Mouse (Mus musculus): ENCODE data around the gene Rab44. TPM values are rescaled to one million over a fixed set of nuclear protein-coding genes. Genes with fewer than 3 reads are reported as not detected.

Rab44 gene
- polyA plus RNA-seq, 1 experiment = 514 TPM

DNA sequence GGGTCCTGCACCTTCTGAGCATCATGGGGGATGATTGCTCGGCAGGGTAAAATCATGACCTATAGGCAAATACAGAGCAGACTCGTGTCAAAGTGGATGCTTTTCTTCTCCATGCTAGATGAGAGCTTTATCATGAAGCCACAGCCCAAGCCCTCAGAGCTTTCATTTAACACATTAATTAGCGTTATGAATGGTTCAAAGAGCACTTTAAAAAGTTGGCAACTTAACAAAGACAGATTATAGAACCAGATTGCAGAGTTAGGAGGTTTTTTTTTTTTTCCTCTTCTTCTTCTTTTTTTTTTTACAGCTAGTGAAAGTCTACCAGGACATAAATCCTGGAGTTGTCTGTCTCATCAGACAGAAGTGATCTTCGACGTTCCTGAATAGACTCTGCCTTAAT, 15.4 kb downstream of the Rab44 start:
- TF ChIP-seq POLR2A (IDR thresholded peaks at IDR 0.05; ENCODE audit: borderline replicate concordance, control insufficient read depth, low read depth, low read length) = no peak
- TF ChIP-seq CTCF (IDR thresholded peaks at IDR 0.05; ENCODE audit: control insufficient read depth, insufficient read depth, low read length) = no peak
- H3K4me3 ChIP-seq (replicated peaks; ENCODE audit: control insufficient read depth, low read depth, low read length) = no peak overlapping the region
- no peak overlapping the region for H3K27ac ChIP-seq (ENCODE audit: control insufficient read depth, insufficient read depth, low read depth, low read length, poor library complexity)
- WGBS = 59% methylated on average over 5 of the region's 5 CpGs
- H3K4me1 ChIP-seq (ENCODE audit: control insufficient read depth, insufficient read depth, low read length) = peaks cover 2% of the 10 kb centered on the region; the same call in 1 of the 2 replicates

DNA sequence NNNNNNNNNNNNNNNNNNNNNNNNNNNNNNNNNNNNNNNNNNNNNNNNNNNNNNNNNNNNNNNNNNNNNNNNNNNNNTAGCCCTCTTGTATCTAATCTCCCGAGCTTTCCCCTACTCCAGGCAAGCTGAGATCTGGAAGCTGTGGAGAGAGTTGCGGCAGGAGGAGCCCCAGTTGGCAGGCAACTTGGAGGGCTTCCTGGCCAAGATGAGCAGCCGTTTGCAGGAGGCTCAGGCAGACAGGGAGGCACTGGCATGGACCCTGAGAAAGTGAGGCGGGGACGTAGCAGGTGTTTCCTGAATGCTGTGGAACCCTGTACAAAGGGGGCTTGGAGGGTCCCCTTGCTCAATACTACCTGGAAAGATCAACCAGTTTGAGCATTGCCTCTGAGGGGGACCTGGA, 21.1 kb downstream of the Rab44 start:
- no peak for TF ChIP-seq CTCF (IDR thresholded peaks at IDR 0.05; ENCODE audit: control insufficient read depth, insufficient read depth, low read length)
- TF ChIP-seq POLR2A (IDR thresholded peaks at IDR 0.05; ENCODE audit: borderline replicate concordance, control insufficient read depth, low read depth, low read length) = no peak
- no peak overlapping the region for H3K27ac ChIP-seq (ENCODE audit: control insufficient read depth, insufficient read depth, low read depth, low read length, poor library complexity)
- 42% methylated on average over 5 of the region's 5 CpGs for WGBS
- no peak overlapping the region for H3K4me3 ChIP-seq (replicated peaks; ENCODE audit: control insufficient read depth, low read depth, low read length)
- H3K4me1 ChIP-seq (ENCODE audit: control insufficient read depth, insufficient read depth, low read length) = peaks cover 2% of the 10 kb centered on the region

DNA sequence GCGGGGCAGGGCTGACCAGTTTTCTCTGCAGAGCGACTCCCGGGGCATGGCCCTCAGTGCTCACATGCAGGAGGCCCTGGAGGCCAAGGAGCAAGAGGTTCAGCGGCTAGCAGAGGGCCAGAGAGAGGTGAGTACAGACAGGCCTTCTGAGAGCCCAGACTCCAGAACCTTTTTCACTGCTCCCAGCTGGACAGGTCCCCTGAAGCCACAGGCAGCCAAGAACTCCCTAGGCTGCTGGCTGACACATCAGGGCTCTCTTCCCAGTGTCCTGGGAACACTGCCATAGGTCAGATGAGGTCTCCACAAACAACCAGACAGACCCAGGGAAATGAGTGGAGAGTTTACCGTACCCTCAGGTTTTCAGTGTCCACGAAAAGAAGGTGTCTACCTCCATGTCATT, 22.3 kb downstream of the Rab44 start:
- H3K4me1 ChIP-seq (ENCODE audit: control insufficient read depth, insufficient read depth, low read length) = peaks cover 2% of the 10 kb centered on the region
- no peak overlapping the region for H3K4me3 ChIP-seq (replicated peaks; ENCODE audit: control insufficient read depth, low read depth, low read length)
- no peak overlapping the region for H3K27ac ChIP-seq (ENCODE audit: control insufficient read depth, insufficient read depth, low read depth, low read length, poor library complexity)
- 83% methylated on average over 6 of the region's 6 CpGs for WGBS
- TF ChIP-seq POLR2A (IDR thresholded peaks at IDR 0.05; ENCODE audit: borderline replicate concordance, control insufficient read depth, low read depth, low read length) = no peak
- TF ChIP-seq CTCF (IDR thresholded peaks at IDR 0.05; ENCODE audit: control insufficient read depth, insufficient read depth, low read length) = no peak

DNA sequence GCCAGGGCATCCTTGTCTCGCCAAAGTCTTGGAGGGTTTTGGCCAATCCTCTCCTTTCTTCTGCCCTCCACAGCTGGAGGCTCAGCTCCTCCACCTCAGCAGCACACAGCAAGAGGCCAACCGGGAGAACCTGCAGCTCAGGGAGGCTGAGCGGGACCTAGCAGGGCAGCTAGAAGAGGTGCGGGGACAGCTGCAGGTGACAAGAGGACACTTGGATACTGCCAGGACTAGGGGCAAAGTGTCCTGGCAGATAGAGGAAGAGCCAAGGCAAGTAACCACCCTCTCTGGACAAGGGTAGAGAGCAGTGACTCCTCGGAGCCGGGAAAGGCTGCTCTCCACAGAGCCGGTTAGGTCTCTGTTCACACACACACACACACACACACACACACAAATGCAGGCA, 24.0 kb downstream of the Rab44 start:
- peaks cover 3% of the 10 kb centered on the region for H3K4me1 ChIP-seq (ENCODE audit: control insufficient read depth, insufficient read depth, low read length)
- no peak for TF ChIP-seq POLR2A (IDR thresholded peaks at IDR 0.05; ENCODE audit: borderline replicate concordance, control insufficient read depth, low read depth, low read length)
- no peak for TF ChIP-seq CTCF (IDR thresholded peaks at IDR 0.05; ENCODE audit: control insufficient read depth, insufficient read depth, low read length)
- H3K27ac ChIP-seq (ENCODE audit: control insufficient read depth, insufficient read depth, low read depth, low read length, poor library complexity) = no peak overlapping the region
- H3K4me3 ChIP-seq (replicated peaks; ENCODE audit: control insufficient read depth, low read depth, low read length) = no peak overlapping the region
- 84% methylated on average over 7 of the region's 7 CpGs for WGBS

DNA sequence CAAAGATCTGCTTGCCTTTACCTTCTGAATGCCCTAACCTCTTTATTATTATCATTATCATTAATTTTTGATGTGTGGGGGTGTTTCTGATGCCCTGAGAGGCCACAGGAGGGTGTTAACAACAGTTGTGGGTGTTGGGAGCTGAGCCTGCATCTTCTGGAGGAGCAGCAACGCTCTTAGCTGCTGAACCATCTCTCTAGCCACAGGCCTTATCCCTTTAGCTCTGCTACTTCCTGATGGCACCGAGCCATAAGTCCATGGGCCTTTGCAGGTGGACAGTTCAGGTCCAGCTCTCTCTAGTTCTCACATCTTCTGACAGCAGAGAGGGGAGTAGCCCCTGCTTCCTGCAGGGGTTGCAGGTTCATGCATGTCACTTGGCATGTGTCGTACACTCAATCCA, 27.6 kb downstream of the Rab44 start:
- Histone ChIP-seq H3K4me1 (ENCODE audit: control insufficient read depth, insufficient read depth, low read length) (peaks cover 5% of the 10 kb centered on the region), H3K27ac (ENCODE audit: control insufficient read depth, insufficient read depth, low read depth, low read length, poor library complexity) (no peak overlapping the region), H3K4me3 (replicated peaks; ENCODE audit: control insufficient read depth, low read depth, low read length) (no peak overlapping the region)
- TF ChIP-seq CTCF (IDR thresholded peaks at IDR 0.05; ENCODE audit: control insufficient read depth, insufficient read depth, low read length) = no peak
- 46% methylated on average over 3 of the region's 3 CpGs for WGBS

DNA sequence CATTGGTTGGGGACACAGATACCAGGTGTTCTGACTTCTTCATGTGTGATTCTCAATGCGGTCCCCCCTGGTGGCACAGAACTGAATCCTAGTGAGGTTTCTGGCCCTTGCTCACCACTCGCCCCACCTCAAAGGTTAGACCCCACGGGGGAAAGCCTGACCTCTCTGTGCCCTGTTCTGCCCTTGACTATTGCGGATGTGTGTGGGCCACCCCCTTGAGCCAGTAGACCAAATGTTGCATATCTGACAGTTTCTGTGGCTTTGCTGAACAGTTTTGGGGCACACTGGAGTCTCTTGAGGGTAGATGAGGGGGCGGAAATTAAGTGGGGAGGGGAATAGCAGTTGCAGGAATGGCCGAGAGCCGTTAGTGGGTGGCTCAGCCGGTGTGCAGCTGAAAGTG, 29.3 kb downstream of the Rab44 start:
- peaks cover 5% of the 10 kb centered on the region for H3K4me1 ChIP-seq (ENCODE audit: control insufficient read depth, insufficient read depth, low read length)

DNA sequence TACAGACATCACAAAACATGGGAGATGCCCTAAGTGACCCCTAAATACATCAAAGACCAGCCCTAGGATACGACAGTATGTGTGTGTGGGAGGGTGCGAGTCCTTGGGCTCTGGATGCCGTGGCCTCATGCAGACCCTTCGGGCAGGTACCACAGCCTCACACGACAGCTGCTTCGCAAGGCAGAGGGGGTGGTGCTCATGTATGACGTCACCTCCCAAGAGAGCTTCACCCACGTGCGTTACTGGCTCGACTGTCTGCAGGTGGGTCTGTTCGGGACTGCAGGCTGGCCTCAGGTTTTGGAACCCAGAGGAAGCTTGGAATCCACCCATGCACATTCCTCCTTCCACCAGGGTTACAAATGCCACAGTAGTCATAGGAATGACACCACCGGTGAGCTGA, 31.2 kb downstream of the Rab44 start:
- Histone ChIP-seq H3K4me3 (replicated peaks; ENCODE audit: control insufficient read depth, low read depth, low read length) (no peak overlapping the region), H3K4me1 (ENCODE audit: control insufficient read depth, insufficient read depth, low read length) (peaks cover 5% of the 10 kb centered on the region), H3K27ac (ENCODE audit: control insufficient read depth, insufficient read depth, low read depth, low read length, poor library complexity) (no peak overlapping the region)
- 59% methylated on average over 12 of the region's 12 CpGs for WGBS
- no peak for TF ChIP-seq CTCF (IDR thresholded peaks at IDR 0.05; ENCODE audit: control insufficient read depth, insufficient read depth, low read length)
- no peak for TF ChIP-seq POLR2A (IDR thresholded peaks at IDR 0.05; ENCODE audit: borderline replicate concordance, control insufficient read depth, low read depth, low read length)

More for the DNA sequence above, 29.3 kb downstream of the Rab44 start:
- no peak overlapping the region for H3K4me3 ChIP-seq (replicated peaks; ENCODE audit: control insufficient read depth, low read depth, low read length)
- H3K27ac ChIP-seq (ENCODE audit: control insufficient read depth, insufficient read depth, low read depth, low read length, poor library complexity) = peak overlapping the region; percentile 69
- WGBS = 25% methylated on average over 8 of the region's 8 CpGs
- TF ChIP-seq POLR2A (IDR thresholded peaks at IDR 0.05; ENCODE audit: borderline replicate concordance, control insufficient read depth, low read depth, low read length) = no peak
- no peak for TF ChIP-seq CTCF (IDR thresholded peaks at IDR 0.05; ENCODE audit: control insufficient read depth, insufficient read depth, low read length)

DNA sequence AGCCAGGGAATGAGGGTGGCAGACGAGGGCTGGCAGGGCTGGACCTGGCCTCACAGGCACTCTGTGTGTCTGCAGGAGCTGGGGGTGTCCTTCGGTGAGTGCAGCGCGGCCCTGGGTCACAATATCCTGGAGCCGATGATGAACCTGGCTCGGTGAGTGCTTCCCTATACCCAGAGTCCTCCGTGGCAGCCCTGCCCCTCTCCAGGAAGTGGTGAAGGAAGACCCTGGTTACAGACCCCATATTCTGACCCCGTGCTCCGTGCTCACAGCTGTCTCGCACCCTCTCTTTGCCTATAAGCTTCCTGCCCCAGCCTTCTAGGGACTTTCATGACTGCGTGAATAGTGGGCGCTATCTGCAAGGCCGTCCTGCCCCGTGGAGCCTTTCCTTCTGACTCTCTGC, 33.3 kb downstream of the Rab44 start:
- no peak overlapping the region for H3K4me3 ChIP-seq (replicated peaks; ENCODE audit: control insufficient read depth, low read depth, low read length)
- 53% methylated on average over 14 of the region's 14 CpGs for WGBS
- no peak overlapping the region for H3K27ac ChIP-seq (ENCODE audit: control insufficient read depth, insufficient read depth, low read depth, low read length, poor library complexity)
- peaks cover 5% of the 10 kb centered on the region for H3K4me1 ChIP-seq (ENCODE audit: control insufficient read depth, insufficient read depth, low read length)
- TF ChIP-seq CTCF (IDR thresholded peaks at IDR 0.05; ENCODE audit: control insufficient read depth, insufficient read depth, low read length) (no peak), POLR2A (IDR thresholded peaks at IDR 0.05; ENCODE audit: borderline replicate concordance, control insufficient read depth, low read depth, low read length) (no peak)

DNA sequence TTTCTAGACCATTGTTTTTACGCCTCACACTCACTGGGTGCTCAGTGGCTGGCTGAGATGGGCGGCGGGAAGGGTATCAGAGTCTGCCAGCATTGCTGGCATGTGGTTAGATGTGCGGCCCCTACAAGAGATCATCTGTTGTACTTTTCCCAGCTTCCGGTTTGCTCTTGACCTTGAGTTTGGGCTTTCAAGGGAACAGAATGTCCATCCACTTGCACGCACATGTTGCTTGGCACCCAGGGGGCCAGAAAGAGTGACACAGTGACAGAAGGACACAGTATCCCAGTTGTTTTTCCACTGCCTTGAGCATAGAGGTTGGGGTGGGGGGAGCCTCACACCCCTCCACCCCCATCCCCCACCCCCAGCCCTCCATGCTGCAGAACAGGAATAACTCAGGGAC, 33.8 kb downstream of the Rab44 start:
- H3K4me3 ChIP-seq (replicated peaks; ENCODE audit: control insufficient read depth, low read depth, low read length) = no peak overlapping the region
- TF ChIP-seq POLR2A (IDR thresholded peaks at IDR 0.05; ENCODE audit: borderline replicate concordance, control insufficient read depth, low read depth, low read length) (no peak), CTCF (IDR thresholded peaks at IDR 0.05; ENCODE audit: control insufficient read depth, insufficient read depth, low read length) (no peak)
- H3K4me1 ChIP-seq (ENCODE audit: control insufficient read depth, insufficient read depth, low read length) = peaks cover 5% of the 10 kb centered on the region
- no peak overlapping the region for H3K27ac ChIP-seq (ENCODE audit: control insufficient read depth, insufficient read depth, low read depth, low read length, poor library complexity)
- 76% methylated on average over 6 of the region's 6 CpGs for WGBS
